ENCODE assay signal across 7 mouse cellular contexts in the genomic region with DNA sequence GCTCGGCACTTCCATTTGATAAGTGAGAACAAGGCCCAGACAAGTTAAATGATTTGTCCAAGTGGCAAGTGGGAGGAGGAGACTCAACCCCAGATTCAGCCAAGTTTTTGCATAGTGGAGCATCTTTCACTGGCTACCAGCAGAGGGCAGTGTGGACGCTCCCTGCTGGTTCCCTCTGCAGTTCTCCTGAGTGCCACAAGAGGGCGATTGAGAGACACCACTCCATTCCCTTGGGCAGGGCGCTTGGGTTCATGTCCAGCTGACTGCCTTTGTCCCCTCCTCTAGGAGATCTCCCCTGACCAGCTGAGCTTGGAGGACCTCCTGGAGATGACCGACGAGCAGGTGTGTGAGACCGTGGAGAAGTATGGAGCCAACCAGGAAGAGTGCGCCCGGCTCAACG.
A peak's percentile ranks its signal among the peaks of the same experiment; 100 is the strongest.
DNase-seq lines count a peak whose midpoint lies in the region; TF ChIP-seq lines count a peak whose summit lies in the region.

No protein-coding gene starts in this region.

- peak; percentile 57 for DNase-seq in ES-CJ7 (ENCODE audit: low read depth, low spot score)
- DNase-seq in adrenal gland, adult (ENCODE audit: inconsistent age in 2 of 2, low spot score in 1 of 2) = peak; percentile 46 to 84
- peak; percentile 81 for DNase-seq in heart, postnatal 4 days
- peak; percentile 69 to 77 for DNase-seq in layer of hippocampus, postnatal 14 days (ENCODE audit: low spot score in 2 of 2)
- DNase-seq in lung, postnatal 4 days = peak; percentile 62 to 79
- DNase-seq in right cerebral cortex, postnatal 25 days = peak; percentile 69

- H3K4me3 ChIP-seq in cortical plate, adult 2 months (ENCODE audit: insufficient read depth, low read length) = no peak overlapping the region

- TF ChIP-seq POLR2A in cortical plate, adult 2 months (IDR thresholded peaks at IDR 0.05; ENCODE audit: extremely low read depth, insufficient read depth, low read length) = no peak

- H3K4me1 ChIP-seq in cortical plate, adult 2 months (ENCODE audit: control insufficient read depth, insufficient read depth, low read length) = 0 out of 2 replicates have a peak, but pooled peaks cover 1% of the 10 kb centered on the region

- TF ChIP-seq CTCF in cortical plate, adult 2 months (IDR thresholded peaks at IDR 0.05; ENCODE audit: extremely low read depth, insufficient read depth, low read length) = peak; percentile 99

- no peak overlapping the region for H3K27ac ChIP-seq in cortical plate, adult 2 months (ENCODE audit: insufficient read depth, low read length)
